Comparison of ENCODE assay signal across 20 mouse cellular contexts in the genomic region with DNA sequence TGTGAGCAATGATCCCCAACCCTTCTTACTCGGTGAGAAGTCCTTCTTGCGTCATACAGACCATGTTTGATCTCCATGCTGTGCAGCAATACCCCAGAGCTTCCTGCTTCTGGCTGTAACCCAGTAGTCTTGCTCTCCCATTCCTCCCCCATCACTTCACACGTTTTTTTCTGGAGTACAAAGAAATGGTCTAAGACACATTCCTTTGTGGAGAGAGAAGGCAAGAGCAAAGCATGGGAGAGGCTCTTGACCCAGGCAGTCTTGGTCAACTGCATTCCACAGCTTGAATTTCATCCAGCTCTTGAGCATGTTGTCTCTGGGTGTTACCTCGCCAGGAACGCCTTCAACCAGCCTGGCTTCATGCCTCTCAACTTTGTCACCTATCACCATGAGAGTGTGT. TPM values are rescaled to one million over a fixed set of nuclear protein-coding genes. Genes with fewer than 3 reads are reported as not detected.
DNase-seq lines count a peak whose midpoint lies in the region; ATAC-seq and TF ChIP-seq lines count a peak whose summit lies in the region.
"Had no signal": no experiment of that assay in that cellular context is flagged by ENCODE, and none has a peak within 500 bp of the region (broad histone marks: within the 10 kb centered on the region; RNA-seq: fewer than 3 reads in every experiment).

No protein-coding gene starts in this region.

- no peak overlapping the region for H3K4me3 ChIP-seq in lung, embryonic 14.5 days (ENCODE audit: low read depth, low read length)
- no peak overlapping the region for H3K4me3 ChIP-seq in midbrain, embryonic 10.5 days
- H3K4me3 ChIP-seq: heart, embryonic 10.5 days; hindbrain, embryonic 15.5 days; midbrain, embryonic 12.5 days had no signal

- H3K27ac ChIP-seq in lung, embryonic 14.5 days (ENCODE audit: low read depth), result peak overlapping the region; percentile 50
- H3K27ac ChIP-seq in midbrain, embryonic 10.5 days (replicated peaks), result no peak overlapping the region
- H3K27ac ChIP-seq: heart, embryonic 10.5 days; hindbrain, embryonic 15.5 days; liver, embryonic 14.5 days; midbrain, embryonic 12.5 days had no signal

- ATAC-seq in lung, embryonic 14.5 days (ENCODE audit: insufficient read depth), result peak; percentile 90
- ATAC-seq in megakaryocyte, adult 5-6 weeks (ENCODE audit: poor library complexity, severe bottlenecking), result peak; percentile 60
- ATAC-seq in cerebellum, adult (ENCODE audit: insufficient number of reproducible peaks, low FRiP score, low TSS enrichment), result no peak
- ATAC-seq: forebrain, embryonic 14.5 days had no signal

- H3K9me3 ChIP-seq in lung, embryonic 14.5 days (ENCODE audit: low read depth, low read length), result no peaks in the 10 kb centered on the region
- no peaks in the 10 kb centered on the region for H3K9me3 ChIP-seq in midbrain, embryonic 10.5 days (replicated peaks)
- H3K9me3 ChIP-seq: heart, embryonic 10.5 days; hindbrain, embryonic 15.5 days; midbrain, embryonic 12.5 days had no signal

- H3K36me3 ChIP-seq in lung, embryonic 14.5 days (ENCODE audit: insufficient read depth), result no peaks in the 10 kb centered on the region
- H3K36me3 ChIP-seq in midbrain, embryonic 10.5 days, result no peaks in the 10 kb centered on the region
- H3K36me3 ChIP-seq: heart, embryonic 10.5 days; hindbrain, embryonic 15.5 days; midbrain, embryonic 12.5 days had no signal

- H3K4me1 ChIP-seq in lung, embryonic 14.5 days (ENCODE audit: insufficient read depth), result peaks cover 13% of the 10 kb centered on the region
- no peaks in the 10 kb centered on the region for H3K4me1 ChIP-seq in midbrain, embryonic 10.5 days
- H3K4me1 ChIP-seq: hindbrain, embryonic 15.5 days had no signal

- TF ChIP-seq CTCF in lung, embryonic 14.5 days (IDR thresholded peaks at IDR 0.05; ENCODE audit: low read depth), result no peak

- WGBS in lung, embryonic 14.5 days, result 35% methylated on average over 5 of the region's 5 CpGs
- 83% methylated on average over 5 of the region's 5 CpGs for WGBS in midbrain, embryonic 10.5 days

- no peak overlapping the region for H3K9ac ChIP-seq in lung, embryonic 14.5 days
- H3K9ac ChIP-seq: hindbrain, embryonic 15.5 days; liver, embryonic 14.5 days; midbrain, embryonic 12.5 days had no signal

- peak; percentile 43 for DNase-seq in 3T3-L1 (ENCODE audit: low read depth, low spot score)
- peak; percentile 52 for DNase-seq in Muller cell, postnatal 12 days (ENCODE audit: inconsistent ontology term)
- peak; percentile 78 for DNase-seq in lung, embryonic 14.5 days
- no peak for DNase-seq in midbrain, embryonic 10.5 days (ENCODE audit: low spot score)
- DNase-seq in right cerebral cortex, adult 2 months (ENCODE audit: low spot score in 2 of 2), result no peak
- DNase-seq: adrenal gland, adult 2 months; cerebellum, adult 8-10 months; heart, postnatal 14 days; kidney, adult 11 months; layer of hippocampus, postnatal 36 days; left cerebral cortex, postnatal 4 days; right cerebral cortex, postnatal 25 days had no signal

- H3K4me2 ChIP-seq in lung, embryonic 14.5 days, result no peak overlapping the region
- H3K4me2 ChIP-seq: hindbrain, embryonic 15.5 days; midbrain, embryonic 12.5 days had no signal

- H3K27me3 ChIP-seq in lung, embryonic 14.5 days (ENCODE audit: insufficient read depth, low read length), result no peaks in the 10 kb centered on the region
- H3K27me3 ChIP-seq in midbrain, embryonic 10.5 days (ENCODE audit: low read depth, poor library complexity, severe bottlenecking), result no peaks in the 10 kb centered on the region
- H3K27me3 ChIP-seq: hindbrain, embryonic 15.5 days had no signal

RNA-seq across cellular contexts. Expression of a gene that starts 39.9 kb away (rescaled TPM):
- 2.4 and 3.6 TPM in 2 replicates for polyA plus RNA-seq in lung, embryonic 14.5 days (2014; fragmentation: Nextera tagmentation; extraction: Ambion mirVana)
- total RNA-seq in megakaryocyte, adult 5-6 weeks (2015), result 104 and 127 TPM in 2 replicates
- 35.5 and 46.3 TPM in 2 replicates for total RNA-seq in megakaryocyte, adult 5-6 weeks (2017)
- 0.14 TPM in 1 of 2 replicates, not detected in the other for polyA plus RNA-seq in midbrain, embryonic 10.5 days (2016; fragmentation: Nextera tagmentation; extraction: Ambion mirVana)
- polyA plus RNA-seq: midbrain, embryonic 12.5 days had no signal

RNA-seq across cellular contexts. Expression of a gene that starts 56.5 kb away (rescaled TPM):
- 0.32 and 1.3 TPM in 2 replicates for polyA plus RNA-seq in lung, embryonic 14.5 days (2014; fragmentation: Nextera tagmentation; extraction: Ambion mirVana)
- 2.2 and 4.9 TPM in 2 replicates for total RNA-seq in megakaryocyte, adult 5-6 weeks (2015)
- total RNA-seq in megakaryocyte, adult 5-6 weeks (2017), result 3.3 and 5.4 TPM in 2 replicates
- polyA plus RNA-seq in midbrain, embryonic 10.5 days (2016; fragmentation: Nextera tagmentation; extraction: Ambion mirVana), result 0.53 and 0.86 TPM in 2 replicates
- total RNA-seq: gastrocnemius, adult 8-10 months; layer of hippocampus, postnatal 36 days; left cerebral cortex, postnatal 4 days had no signal
- polyA plus RNA-seq: adrenal gland, adult 2 months; midbrain, embryonic 12.5 days had no signal

Comparison
In these comparisons a context has a peak if more than half of its experiments do, and no peak if none do; other contexts are left out.
1. DNase-seq: peak in 3T3-L1 (single experiment), Muller cell, postnatal 12 days (single experiment) and lung, embryonic 14.5 days (single experiment); none in midbrain, embryonic 10.5 days (single experiment) and right cerebral cortex, adult 2 months (0 of 2).